Mouse (Mus musculus) testis, adult 2 months (tissue): Measurements from ENCODE around the gene Alg11.

ENCODE experiments used
- CTCF ChIP-seq: fragments of 200-500 bp; IDR thresholded peaks from 2 replicates; pipeline ENCODE4 v1.5.1; 2012; ENCODE audit warnings: low read depth, mild to moderate bottlenecking, inconsistent platforms, low read length, moderate library complexity; ENCODE audit not compliant: control insufficient read depth, insufficient read depth, insufficient replicate concordance
- POLR2A ChIP-seq: fragments of 200-500 bp; IDR thresholded peaks from 2 replicates; pipeline ENCODE4 v1.6.1; 2012; ENCODE audit warnings: low read depth, mild to moderate bottlenecking, inconsistent platforms, low read length, moderate library complexity; ENCODE audit not compliant: control insufficient read depth

- no peak for TF ChIP-seq CTCF
- no peak for TF ChIP-seq POLR2A
Measured at GRCm38 (mm10) chr8:22037022-22037421, 23.5 kb upstream of the Alg11 start.
